Mouse (Mus musculus): ENCODE measurements around the gene Med29. TPM values are rescaled to one million over a fixed set of nuclear protein-coding genes. Genes with fewer than 3 reads are reported as not detected.

The Med29 gene
- total and polyA plus RNA-seq, 3 experiments = 11.2 to 17.7 (median 15.4) TPM

DNA sequence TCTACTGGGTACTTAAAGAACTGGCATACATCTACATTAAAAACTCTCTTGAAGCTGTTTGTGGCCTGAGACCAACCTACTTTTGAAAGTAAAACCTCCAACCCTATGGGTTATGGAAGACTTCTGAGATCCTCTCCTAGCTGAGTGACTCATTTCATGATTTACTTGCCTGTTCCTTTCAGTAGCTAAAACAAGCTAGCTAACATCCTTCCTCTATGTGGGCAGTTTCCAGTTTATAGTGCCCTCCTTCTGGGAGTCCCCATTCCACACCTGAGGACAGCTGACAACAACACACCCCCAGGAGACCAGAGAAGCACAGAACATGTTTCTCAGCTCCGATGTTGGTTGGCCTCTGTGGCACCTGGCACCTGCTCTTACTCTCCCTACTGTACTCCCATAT lies 30.5 kb upstream of the Med29 start:
- no peaks in the 10 kb centered on the region for H3K27me3 ChIP-seq (ENCODE audit: insufficient read depth, low read length)
- DNase-seq (ENCODE audit: low spot score) = no peak
- no peaks in the 10 kb centered on the region for H3K9me3 ChIP-seq (replicated peaks)
- no peaks in the 10 kb centered on the region; the same call in 1 of the 2 replicates for H3K4me1 ChIP-seq (ENCODE audit: insufficient read depth, low read depth, low read length)
- H3K4me3 ChIP-seq (ENCODE audit: low read depth, low read length) = peak overlapping the region; percentile 10; the same call in 1 of the 2 replicates
- H3K36me3 ChIP-seq (replicated peaks) = peaks cover 85% of the 10 kb centered on the region
- no peak for ATAC-seq (ENCODE audit: extremely low read depth, insufficient number of reproducible peaks, low FRiP score, poor library complexity, severe bottlenecking)
- TF ChIP-seq GATA1 (IDR thresholded peaks at IDR 0.05; ENCODE audit: borderline replicate concordance, low read length) (no peak), CTCF (IDR thresholded peaks at IDR 0.05; ENCODE audit: low read depth, low read length) (no peak), TAL1 (conservative IDR thresholded peaks at IDR 0.05; ENCODE audit: low read depth, low read length) (no peak), POLR2AphosphoS5 (IDR thresholded peaks at IDR 0.05; ENCODE audit: insufficient replicate concordance, low read depth, low read length) (no peak)

DNA sequence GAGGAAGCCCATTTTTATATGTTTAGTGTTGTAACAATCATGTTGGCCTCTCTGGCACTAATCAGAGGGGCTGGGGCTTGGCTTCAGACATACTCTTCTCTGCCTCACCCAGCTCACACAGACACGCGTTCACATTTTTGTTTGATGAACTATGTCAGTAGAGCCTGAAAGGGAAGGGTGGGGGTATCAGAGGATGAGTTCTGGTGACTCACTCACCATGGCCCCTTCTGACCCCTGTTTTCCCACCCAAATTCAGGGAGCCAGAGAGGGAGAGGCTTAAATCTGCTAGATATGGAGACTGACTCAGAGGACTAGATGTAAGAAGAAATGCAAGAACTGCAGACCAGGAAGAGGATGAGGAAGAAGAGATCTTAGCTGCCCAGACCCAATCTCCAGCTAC lies 26.9 kb upstream of the Med29 start:
- no peaks in the 10 kb centered on the region for H3K27me3 ChIP-seq (ENCODE audit: insufficient read depth, low read length)
- H3K36me3 ChIP-seq (replicated peaks) = peaks cover 94% of the 10 kb centered on the region
- ATAC-seq (ENCODE audit: extremely low read depth, insufficient number of reproducible peaks, low FRiP score, poor library complexity, severe bottlenecking) = no peak
- no peaks in the 10 kb centered on the region; the same call in 1 of the 2 replicates for H3K4me1 ChIP-seq (ENCODE audit: insufficient read depth, low read depth, low read length)
- no peak overlapping the region for H3K4me3 ChIP-seq (ENCODE audit: low read depth, low read length)
- no peak for DNase-seq (ENCODE audit: low spot score)
- H3K9me3 ChIP-seq (replicated peaks) = no peaks in the 10 kb centered on the region
- TF ChIP-seq CTCF (IDR thresholded peaks at IDR 0.05; ENCODE audit: low read depth, low read length) (no peak), GATA1 (IDR thresholded peaks at IDR 0.05; ENCODE audit: borderline replicate concordance, low read length) (no peak), TAL1 (conservative IDR thresholded peaks at IDR 0.05; ENCODE audit: low read depth, low read length) (no peak), POLR2AphosphoS5 (IDR thresholded peaks at IDR 0.05; ENCODE audit: insufficient replicate concordance, low read depth, low read length) (no peak), GATA2 (IDR thresholded peaks at IDR 0.05; ENCODE audit: borderline replicate concordance, low read depth, low read length) (no peak)

DNA sequence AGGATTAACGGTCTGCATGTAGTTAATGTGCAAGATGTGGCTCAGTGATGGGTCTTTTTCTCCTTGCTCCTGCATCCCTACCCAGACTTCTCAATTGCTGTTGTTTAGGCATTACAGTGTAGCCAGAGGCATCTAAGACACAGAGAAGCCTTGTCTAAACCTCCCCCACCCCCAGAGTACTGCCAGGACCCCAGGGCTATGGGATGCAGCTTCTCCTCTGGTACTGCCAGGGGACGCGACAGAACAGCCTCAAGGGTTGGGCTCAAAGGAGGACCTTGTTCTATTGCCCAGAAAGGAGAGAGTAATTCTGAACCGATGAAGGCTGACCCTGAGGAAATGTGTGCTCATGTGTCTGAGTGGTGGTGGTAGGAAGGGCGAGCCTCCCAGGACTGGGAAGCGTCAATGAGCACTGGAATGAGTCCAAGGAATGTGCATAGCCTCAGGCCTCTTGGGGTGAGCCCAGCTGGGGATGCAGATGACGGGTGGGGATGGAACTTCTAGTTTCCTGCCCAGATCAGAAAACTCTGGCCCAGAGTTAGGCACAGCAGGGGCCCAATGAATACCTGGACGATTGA lies 25.7 kb upstream of the Med29 start:
- Histone ChIP-seq H3K4me3 (ENCODE audit: low read depth, low read length) (no peak overlapping the region), H3K36me3 (replicated peaks) (peaks cover 94% of the 10 kb centered on the region), H3K4me1 (ENCODE audit: insufficient read depth, low read depth, low read length) (no peaks in the 10 kb centered on the region; the same call in 1 of the 2 replicates), H3K9me3 (replicated peaks) (no peaks in the 10 kb centered on the region), H3K27me3 (ENCODE audit: insufficient read depth, low read length) (no peaks in the 10 kb centered on the region)
- TF ChIP-seq CTCF (IDR thresholded peaks at IDR 0.05; ENCODE audit: low read depth, low read length) (no peak), POLR2AphosphoS5 (IDR thresholded peaks at IDR 0.05; ENCODE audit: insufficient replicate concordance, low read depth, low read length) (no peak)
- DNase-seq (ENCODE audit: low spot score) (no peak), ATAC-seq (ENCODE audit: extremely low read depth, insufficient number of reproducible peaks, low FRiP score, poor library complexity, severe bottlenecking) (no peak)

DNA sequence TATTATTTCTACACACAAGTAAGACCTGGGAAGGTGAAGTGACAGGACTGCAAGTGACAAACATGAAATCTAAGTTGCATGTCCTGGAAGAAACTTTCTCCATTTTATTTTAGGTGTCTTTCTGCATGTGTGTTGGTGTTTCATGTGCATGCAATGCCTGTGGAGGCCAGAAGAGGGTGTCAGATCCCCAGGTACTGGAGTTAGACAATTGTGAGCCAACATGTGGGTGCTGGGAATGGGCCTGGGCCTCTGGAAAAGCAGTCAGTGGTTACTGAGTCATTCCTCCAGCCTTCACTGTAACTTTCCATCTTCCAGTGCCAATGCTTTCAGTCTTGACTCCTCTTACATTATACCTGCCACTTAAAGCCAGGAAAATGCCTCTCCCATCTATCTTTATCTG lies 24.9 kb upstream of the Med29 start:
- DNase-seq (ENCODE audit: low spot score) = no peak
- H3K4me1 ChIP-seq (ENCODE audit: insufficient read depth, low read depth, low read length) = no peaks in the 10 kb centered on the region; the same call in 1 of the 2 replicates
- TF ChIP-seq POLR2AphosphoS5 (IDR thresholded peaks at IDR 0.05; ENCODE audit: insufficient replicate concordance, low read depth, low read length) (no peak), GATA1 (IDR thresholded peaks at IDR 0.05; ENCODE audit: borderline replicate concordance, low read length) (no peak)
- H3K27me3 ChIP-seq (ENCODE audit: insufficient read depth, low read length) = no peaks in the 10 kb centered on the region
- no peaks in the 10 kb centered on the region for H3K9me3 ChIP-seq (replicated peaks)
- H3K4me3 ChIP-seq (ENCODE audit: low read depth, low read length) = no peak overlapping the region
- peaks cover 94% of the 10 kb centered on the region for H3K36me3 ChIP-seq (replicated peaks)
- ATAC-seq (ENCODE audit: extremely low read depth, insufficient number of reproducible peaks, low FRiP score, poor library complexity, severe bottlenecking) = no peak

DNA sequence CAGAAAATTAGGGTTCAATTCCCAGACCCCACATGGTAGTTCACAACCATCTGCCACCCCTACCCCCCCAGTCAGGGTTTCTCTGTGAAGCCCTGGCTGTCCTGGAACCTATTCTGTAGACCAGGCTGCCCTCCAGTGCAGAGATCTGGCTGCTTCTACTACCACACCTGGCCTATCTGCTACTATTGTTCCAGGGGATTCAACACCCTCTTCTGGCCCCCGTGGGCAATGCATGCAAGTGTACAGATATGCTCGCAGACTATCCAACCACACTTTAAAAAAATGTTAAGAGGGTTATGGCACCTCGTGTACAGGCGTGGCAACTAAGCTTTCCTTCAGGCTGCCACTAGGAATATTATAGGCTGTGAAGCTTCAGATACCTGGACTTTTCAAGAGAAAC lies 20.3 kb upstream of the Med29 start:
- ATAC-seq (ENCODE audit: extremely low read depth, insufficient number of reproducible peaks, low FRiP score, poor library complexity, severe bottlenecking) (no peak), DNase-seq (ENCODE audit: low spot score) (no peak)

DNA sequence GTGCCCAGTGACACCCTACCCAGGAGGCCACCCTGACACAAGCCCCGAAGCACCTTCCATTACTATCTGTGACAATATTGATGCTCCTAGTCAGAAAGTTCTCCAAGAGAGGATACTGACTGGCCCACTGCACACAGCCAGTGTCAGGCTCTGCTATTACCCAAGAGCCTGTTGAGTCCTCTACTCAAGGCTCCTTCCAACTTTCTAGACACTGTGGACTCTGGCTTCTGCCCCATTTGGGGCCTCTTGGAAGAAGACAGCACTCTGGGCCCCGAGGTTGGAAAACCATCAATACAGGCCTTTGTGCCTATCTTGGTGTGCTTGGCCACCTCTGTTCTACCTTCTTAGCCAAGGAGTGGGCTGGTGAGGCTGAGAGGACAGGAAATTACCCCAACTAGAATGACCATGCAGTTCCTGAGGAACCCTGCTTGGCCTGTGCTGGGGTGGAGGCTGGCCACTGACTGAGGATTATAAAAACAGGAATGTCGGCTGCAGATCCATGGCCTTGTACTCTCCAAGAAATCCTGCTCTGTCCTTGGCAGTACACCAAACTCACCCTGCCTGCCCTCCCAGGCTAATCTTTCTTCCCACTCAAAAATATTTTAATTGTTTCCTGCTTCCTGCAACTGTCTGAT lies 18.4 kb upstream of the Med29 start:
- no peaks in the 10 kb centered on the region for H3K4me1 ChIP-seq (ENCODE audit: insufficient read depth, low read depth, low read length)
- no peaks in the 10 kb centered on the region for H3K27me3 ChIP-seq (ENCODE audit: insufficient read depth, low read length)
- TF ChIP-seq POLR2AphosphoS5 (IDR thresholded peaks at IDR 0.05; ENCODE audit: insufficient replicate concordance, low read depth, low read length) (no peak), GATA2 (IDR thresholded peaks at IDR 0.05; ENCODE audit: borderline replicate concordance, low read depth, low read length) (no peak), GATA1 (IDR thresholded peaks at IDR 0.05; ENCODE audit: borderline replicate concordance, low read length) (no peak), CTCF (IDR thresholded peaks at IDR 0.05; ENCODE audit: low read depth, low read length) (no peak), TAL1 (conservative IDR thresholded peaks at IDR 0.05; ENCODE audit: low read depth, low read length) (no peak)
- no peak for DNase-seq (ENCODE audit: low spot score)
- peaks cover 93% of the 10 kb centered on the region for H3K36me3 ChIP-seq (replicated peaks)
- no peak overlapping the region for H3K4me3 ChIP-seq (ENCODE audit: low read depth, low read length)
- H3K9me3 ChIP-seq (replicated peaks) = no peaks in the 10 kb centered on the region
- ATAC-seq (ENCODE audit: extremely low read depth, insufficient number of reproducible peaks, low FRiP score, poor library complexity, severe bottlenecking) = no peak

More for the DNA sequence above, 20.3 kb upstream of the Med29 start:
- peaks cover 92% of the 10 kb centered on the region for H3K36me3 ChIP-seq (replicated peaks)
- no peaks in the 10 kb centered on the region for H3K4me1 ChIP-seq (ENCODE audit: insufficient read depth, low read depth, low read length)
- TF ChIP-seq GATA2 (IDR thresholded peaks at IDR 0.05; ENCODE audit: borderline replicate concordance, low read depth, low read length) (no peak), TAL1 (conservative IDR thresholded peaks at IDR 0.05; ENCODE audit: low read depth, low read length) (no peak)
- H3K9me3 ChIP-seq (replicated peaks) = no peaks in the 10 kb centered on the region
- H3K4me3 ChIP-seq (ENCODE audit: low read depth, low read length) = no peak overlapping the region
- no peaks in the 10 kb centered on the region for H3K27me3 ChIP-seq (ENCODE audit: insufficient read depth, low read length)

DNA sequence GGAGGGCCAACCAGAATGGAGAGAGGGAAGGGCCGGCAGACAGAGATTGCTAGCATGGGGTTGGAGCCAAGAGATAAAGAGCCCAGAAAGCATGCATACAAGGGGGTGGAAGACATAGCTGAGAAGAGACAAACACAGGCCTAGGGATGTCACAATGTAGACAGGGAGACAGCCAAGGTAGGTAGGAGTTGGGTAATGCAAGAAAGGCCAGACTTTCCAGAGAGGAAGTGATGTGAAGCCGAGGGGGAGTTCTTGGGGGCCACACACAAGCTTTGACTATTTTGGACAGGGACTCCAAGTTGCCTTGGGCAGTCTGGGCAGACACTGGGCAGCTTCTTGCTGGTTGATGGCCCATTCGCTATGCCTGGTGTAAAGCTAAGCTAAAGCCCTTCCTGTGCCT lies 9.4 kb upstream of the Med29 start:
- Histone ChIP-seq H3K36me3 (replicated peaks) (peaks cover 98% of the 10 kb centered on the region), H3K4me3 (ENCODE audit: low read depth, low read length) (no peak overlapping the region), H3K9me3 (replicated peaks) (no peaks in the 10 kb centered on the region), H3K4me1 (ENCODE audit: insufficient read depth, low read depth, low read length) (peaks cover 3% of the 10 kb centered on the region), H3K27me3 (ENCODE audit: insufficient read depth, low read length) (no peaks in the 10 kb centered on the region)
- no peak for TF ChIP-seq GATA1 (IDR thresholded peaks at IDR 0.05; ENCODE audit: borderline replicate concordance, low read length)
- TF ChIP-seq TAL1 (conservative IDR thresholded peaks at IDR 0.05; ENCODE audit: low read depth, low read length) = no peak
- ATAC-seq (ENCODE audit: extremely low read depth, insufficient number of reproducible peaks, low FRiP score, poor library complexity, severe bottlenecking) = no peak
- DNase-seq (ENCODE audit: low spot score) = no peak

Measured in G1E (cell line).